ENCODE assay signal across 27 mouse cellular contexts in the genomic region with DNA sequence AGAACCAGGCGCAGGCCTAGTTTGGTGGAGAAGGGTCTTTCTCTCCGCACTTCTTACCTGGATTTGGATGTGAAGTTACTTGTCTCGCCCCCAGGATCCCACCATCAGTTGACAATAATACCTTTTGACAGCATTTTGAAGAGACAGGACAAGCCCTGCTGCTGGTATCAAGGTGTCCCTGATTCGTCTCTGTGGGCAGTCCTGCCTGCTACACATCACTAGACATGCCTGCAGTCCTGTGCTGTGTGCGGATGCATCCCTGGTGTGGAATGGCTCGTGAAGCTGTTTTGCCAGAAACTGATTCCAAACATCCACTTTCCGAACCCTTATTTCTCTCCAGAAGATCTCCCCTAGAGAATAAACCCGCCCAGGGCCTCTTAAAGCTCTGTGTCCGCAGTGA. TPM values are rescaled to one million over a fixed set of nuclear protein-coding genes. Genes with fewer than 3 reads are reported as not detected.
A peak's percentile ranks its signal among the peaks of the same experiment; 100 is the strongest.
DNase-seq lines count a peak whose midpoint lies in the region; ATAC-seq and TF ChIP-seq lines count a peak whose summit lies in the region.
"Had no signal": no experiment of that assay in that cellular context is flagged by ENCODE, and none has a peak within 500 bp of the region (broad histone marks: within the 10 kb centered on the region; RNA-seq: fewer than 3 reads in every experiment).

No protein-coding gene starts in this region.

- 0 out of 2 replicates have a peak overlapping the region, but pooled peaks have one; percentile 27 for H3K9ac ChIP-seq in embryonic facial prominence, embryonic 12.5 days
- H3K9ac ChIP-seq in embryonic facial prominence, embryonic 13.5 days, result no peak overlapping the region
- H3K9ac ChIP-seq: forebrain, postnatal 0 days; heart, embryonic 12.5 days; heart, embryonic 15.5 days; hindbrain, embryonic 13.5 days had no signal

- H3K4me3 ChIP-seq in embryonic facial prominence, embryonic 12.5 days, result no peak overlapping the region
- no peak overlapping the region for H3K4me3 ChIP-seq in embryonic facial prominence, embryonic 10.5 days
- no peak overlapping the region for H3K4me3 ChIP-seq in embryonic facial prominence, embryonic 13.5 days
- no peak overlapping the region for H3K4me3 ChIP-seq in limb, embryonic 10.5 days
- H3K4me3 ChIP-seq in layer of hippocampus, adult 2 months, result no peak overlapping the region
- H3K4me3 ChIP-seq: heart, adult 2 months; heart, embryonic 12.5 days; heart, embryonic 15.5 days; hindbrain, embryonic 10.5 days; hindbrain, embryonic 13.5 days had no signal

- no peaks in the 10 kb centered on the region for H3K9me3 ChIP-seq in embryonic facial prominence, embryonic 12.5 days
- H3K9me3 ChIP-seq in embryonic facial prominence, embryonic 10.5 days, result no peaks in the 10 kb centered on the region
- 0 out of 2 replicates have a peak, but pooled peaks cover 3% of the 10 kb centered on the region for H3K9me3 ChIP-seq in embryonic facial prominence, embryonic 13.5 days
- H3K9me3 ChIP-seq in limb, embryonic 10.5 days (replicated peaks), result no peaks in the 10 kb centered on the region
- H3K9me3 ChIP-seq: heart, embryonic 15.5 days; hindbrain, embryonic 10.5 days; hindbrain, embryonic 13.5 days had no signal

- TF ChIP-seq CTCF in layer of hippocampus, adult 2 months (conservative IDR thresholded peaks at IDR 0.05), result no peak

- H3K36me3 ChIP-seq in embryonic facial prominence, embryonic 12.5 days, result no peaks in the 10 kb centered on the region
- H3K36me3 ChIP-seq in embryonic facial prominence, embryonic 10.5 days (replicated peaks), result no peaks in the 10 kb centered on the region
- H3K36me3 ChIP-seq in embryonic facial prominence, embryonic 13.5 days, result no peaks in the 10 kb centered on the region
- H3K36me3 ChIP-seq in limb, embryonic 10.5 days, result no peaks in the 10 kb centered on the region
- H3K36me3 ChIP-seq: heart, embryonic 12.5 days; heart, embryonic 15.5 days; hindbrain, embryonic 10.5 days; hindbrain, embryonic 13.5 days had no signal

- H3K4me2 ChIP-seq in embryonic facial prominence, embryonic 12.5 days (replicated peaks), result no peak overlapping the region
- peak overlapping the region; percentile 43 for H3K4me2 ChIP-seq in embryonic facial prominence, embryonic 13.5 days
- H3K4me2 ChIP-seq: heart, embryonic 12.5 days; heart, embryonic 15.5 days; hindbrain, embryonic 13.5 days had no signal

- no peaks in the 10 kb centered on the region for H3K27me3 ChIP-seq in embryonic facial prominence, embryonic 12.5 days
- 0 out of 2 replicates have a peak, but pooled peaks cover 3% of the 10 kb centered on the region for H3K27me3 ChIP-seq in embryonic facial prominence, embryonic 10.5 days (replicated peaks; ENCODE audit: low read depth, poor library complexity, severe bottlenecking)
- peaks cover 23% of the 10 kb centered on the region for H3K27me3 ChIP-seq in embryonic facial prominence, embryonic 13.5 days
- no peaks in the 10 kb centered on the region; the same call in 1 of the 2 replicates for H3K27me3 ChIP-seq in limb, embryonic 10.5 days (ENCODE audit: low read depth, poor library complexity, severe bottlenecking)
- H3K27me3 ChIP-seq: hindbrain, embryonic 13.5 days had no signal

- no peak for DNase-seq in embryonic facial prominence, embryonic 10.5 days (ENCODE audit: low spot score)
- no peak for DNase-seq in limb, embryonic 10.5 days (ENCODE audit: low spot score)
- no peak for DNase-seq in layer of hippocampus, adult 2 months (ENCODE audit: low spot score in 2 of 2)
- no peak for DNase-seq in spleen, postnatal 4 days (ENCODE audit: low spot score in 2 of 2)
- DNase-seq: adrenal gland, adult 8-10 months; adrenal gland, postnatal 25 days; cerebellum, adult 11-12 months; cerebellum, adult 8-10 months; cerebellum, postnatal 10 days; cerebellum, postnatal 36 days; embryo, embryonic 11 days; forebrain, postnatal 0 days; gastrocnemius, adult 2 months; gastrocnemius, postnatal 14 days; heart, adult 2 months; heart, postnatal 10 days; heart, postnatal 36 days had no signal

- WGBS in embryonic facial prominence, embryonic 12.5 days, result 73% methylated on average over 9 of the region's 9 CpGs
- WGBS in embryonic facial prominence, embryonic 10.5 days, result 82% methylated on average over 9 of the region's 9 CpGs
- WGBS in embryonic facial prominence, embryonic 13.5 days, result 65% methylated on average over 9 of the region's 9 CpGs
- 89% methylated on average over 9 of the region's 9 CpGs for WGBS in limb, embryonic 10.5 days

- no peak for ATAC-seq in embryonic facial prominence, embryonic 12.5 days (ENCODE audit: insufficient number of reproducible peaks, insufficient read depth, low FRiP score, low TSS enrichment)
- ATAC-seq in embryonic facial prominence, embryonic 13.5 days (ENCODE audit: insufficient number of reproducible peaks, insufficient read depth, low FRiP score, low TSS enrichment, low read depth), result no peak
- ATAC-seq: activated CD4-positive, CD25-positive, alpha-beta regulatory T cell, adult 4 months; forebrain, embryonic 14.5 days; hindbrain, embryonic 16.5 days; intestine, embryonic 16.5 days had no signal

- peaks cover 14% of the 10 kb centered on the region for H3K4me1 ChIP-seq in embryonic facial prominence, embryonic 12.5 days
- H3K4me1 ChIP-seq in embryonic facial prominence, embryonic 10.5 days, result peaks cover 16% of the 10 kb centered on the region
- peaks cover 17% of the 10 kb centered on the region for H3K4me1 ChIP-seq in embryonic facial prominence, embryonic 13.5 days
- peaks cover 24% of the 10 kb centered on the region for H3K4me1 ChIP-seq in limb, embryonic 10.5 days
- H3K4me1 ChIP-seq: heart, embryonic 12.5 days; hindbrain, embryonic 10.5 days; hindbrain, embryonic 13.5 days had no signal

- H3K27ac ChIP-seq in embryonic facial prominence, embryonic 12.5 days, result no peak overlapping the region
- H3K27ac ChIP-seq in embryonic facial prominence, embryonic 10.5 days (replicated peaks), result no peak overlapping the region
- no peak overlapping the region for H3K27ac ChIP-seq in embryonic facial prominence, embryonic 13.5 days
- H3K27ac ChIP-seq in limb, embryonic 10.5 days, result peak overlapping the region; percentile 14; the same call in 1 of the 2 replicates
- H3K27ac ChIP-seq in layer of hippocampus, adult 2 months, result no peak overlapping the region
- H3K27ac ChIP-seq: gastrocnemius, adult 2 months; heart, adult 2 months; heart, embryonic 15.5 days; hindbrain, embryonic 10.5 days; hindbrain, embryonic 13.5 days had no signal

RNA-seq across cellular contexts. Expression of a gene that starts 26.1 kb away (rescaled TPM):
- 34.3 and 35.6 TPM in 2 replicates for polyA plus RNA-seq in embryonic facial prominence, embryonic 12.5 days (2016; fragmentation: Nextera tagmentation; extraction: Ambion mirVana)
- 37.7 and 42.0 TPM in 2 replicates for polyA plus RNA-seq in embryonic facial prominence, embryonic 10.5 days (2016; fragmentation: Nextera tagmentation; extraction: Ambion mirVana)
- 32.8 and 33.6 TPM in 2 replicates for polyA plus RNA-seq in embryonic facial prominence, embryonic 13.5 days (2015; fragmentation: Nextera tagmentation; extraction: Ambion mirVana)
- polyA plus RNA-seq in limb, embryonic 10.5 days (2016; fragmentation: Nextera tagmentation; extraction: Ambion mirVana), result 37.8 and 40.5 TPM in 2 replicates
- total RNA-seq in layer of hippocampus, adult 2 months (2021), result 10 to 100 TPM; 57.3 to 62.1 TPM

RNA-seq across cellular contexts. Expression of a gene that starts 43.8 kb away (rescaled TPM):
- 30.5 and 31.1 TPM in 2 replicates for polyA plus RNA-seq in embryonic facial prominence, embryonic 12.5 days (2016; fragmentation: Nextera tagmentation; extraction: Ambion mirVana)
- 6.9 and 9.1 TPM in 2 replicates for polyA plus RNA-seq in embryonic facial prominence, embryonic 10.5 days (2016; fragmentation: Nextera tagmentation; extraction: Ambion mirVana)
- 13.5 and 14.8 TPM in 2 replicates for polyA plus RNA-seq in embryonic facial prominence, embryonic 13.5 days (2015; fragmentation: Nextera tagmentation; extraction: Ambion mirVana)
- polyA plus RNA-seq in limb, embryonic 10.5 days (2016; fragmentation: Nextera tagmentation; extraction: Ambion mirVana), result 11.5 and 18.3 TPM in 2 replicates
- total RNA-seq in layer of hippocampus, adult 2 months (2021), result 10 to 100 TPM; 75.1 to 77.8 TPM
